Mouse (Mus musculus) retina, postnatal 7 days (tissue): ENCODE measurements around the gene Anxa5.
A peak's percentile ranks its signal among the peaks of the same experiment; 100 is the strongest.

Source experiments
- DNase-seq: peaks from one replicate; pipeline ENCODE4 v3.0.0-alpha.2; 2012; ENCODE audit warnings: low read depth, low spot score

Gene Anxa5

GRCm38 (mm10) chr3:36475532-36476087, at the start of gene Anxa5, which contains the start of gene 1810062G17Rik:
Gene Anxa5, minus strand, starts transcription at chr3:36475894.
Gene 1810062G17Rik, plus strand, starts transcription at chr3:36475937.
- peak; percentile 81 for DNase-seq

- no peak for DNase-seq
These were observed 48.8 kb upstream of the Anxa5 start for GRCm38 (mm10) chr3:36524466-36524865.

GRCm38 (mm10) chr3:36522137-36522536, 46.4 kb upstream of the Anxa5 start:
- no peak for DNase-seq

- DNase-seq, result no peak
These were observed 45.7 kb upstream of the Anxa5 start, which contains the start of gene Gm11549 for GRCm38 (mm10) chr3:36521073-36522060. Gene Gm11549, minus strand, starts transcription at chr3:36521813.

GRCm38 (mm10) chr3:36516196-36516595, 40.5 kb upstream of the Anxa5 start:
- no peak for DNase-seq

- DNase-seq, result no peak
These were observed 35.8 kb upstream of the Anxa5 start for GRCm38 (mm10) chr3:36511491-36511890.

GRCm38 (mm10) chr3:36505809-36506735, 30.4 kb upstream of the Anxa5 start:
- no peak for DNase-seq

- no peak for DNase-seq
These were observed 29.6 kb upstream of the Anxa5 start for GRCm38 (mm10) chr3:36505306-36505705.

GRCm38 (mm10) chr3:36501546-36501945, 25.9 kb upstream of the Anxa5 start:
- no peak for DNase-seq

- no peak for DNase-seq
These were observed 25.3 kb upstream of the Anxa5 start for GRCm38 (mm10) chr3:36500976-36501375.

GRCm38 (mm10) chr3:36499418-36499817, 23.7 kb upstream of the Anxa5 start:
- DNase-seq, result no peak

GRCm38 (mm10) chr3:36498224-36498623, 22.5 kb upstream of the Anxa5 start:
- no peak for DNase-seq

- DNase-seq, result peak; percentile 50
These were observed 21.1 kb upstream of the Anxa5 start for GRCm38 (mm10) chr3:36496746-36497145.

GRCm38 (mm10) chr3:36496273-36496672, 20.6 kb upstream of the Anxa5 start:
- DNase-seq, result no peak

- peak; percentile 83 for DNase-seq
These were observed 19.7 kb upstream of the Anxa5 start for GRCm38 (mm10) chr3:36495436-36495835.

GRCm38 (mm10) chr3:36494613-36495012, 18.9 kb upstream of the Anxa5 start:
- no peak for DNase-seq

- no peak for DNase-seq
These were observed 18.1 kb upstream of the Anxa5 start for GRCm38 (mm10) chr3:36493641-36494283.

- no peak for DNase-seq
These were observed 17.2 kb upstream of the Anxa5 start for GRCm38 (mm10) chr3:36492716-36493391.

- DNase-seq, result no peak
These were observed 15.8 kb upstream of the Anxa5 start for GRCm38 (mm10) chr3:36491535-36491934.

- no peak for DNase-seq
These were observed 13.9 kb upstream of the Anxa5 start for GRCm38 (mm10) chr3:36489590-36489910.
